Mouse (Mus musculus): ENCODE results near the gene Braf. TPM values are rescaled to one million over a fixed set of nuclear protein-coding genes. Genes with fewer than 3 reads are reported as not detected.

The Braf gene
- polyA plus RNA-seq, 1 experiment = 14.6 TPM

DNA sequence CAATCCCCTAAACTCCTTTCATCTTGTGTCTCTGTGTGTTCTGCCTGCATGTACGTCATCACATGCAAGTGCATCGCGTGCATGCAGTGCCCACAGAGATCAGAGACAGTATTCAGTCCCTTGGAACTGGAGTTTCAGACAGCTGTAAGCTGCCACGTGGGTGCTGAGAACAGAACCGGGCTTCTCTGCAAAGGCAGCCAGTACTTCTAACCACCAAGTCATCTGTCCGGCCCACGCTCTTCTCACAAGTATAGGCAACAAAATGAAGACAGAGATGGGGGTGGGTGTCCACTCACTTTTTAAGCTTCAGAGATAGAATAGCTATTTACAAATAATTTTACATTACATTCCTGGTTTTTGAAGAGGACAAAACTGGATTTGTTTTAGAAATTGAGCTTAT, 50.2 kb downstream of the Braf start:
- H3K4me3 ChIP-seq (replicated peaks; ENCODE audit: extremely low read depth, low read depth, low read length) = no peak overlapping the region
- WGBS = 85% methylated on average over 7 of the region's 7 CpGs
- H3K4me1 ChIP-seq (ENCODE audit: control insufficient read depth, insufficient read depth, low read length) = no peaks in the 10 kb centered on the region
- TF ChIP-seq POLR2A (IDR thresholded peaks at IDR 0.05; ENCODE audit: borderline replicate concordance, extremely low read depth, low read depth, low read length) = no peak
- TF ChIP-seq CTCF (IDR thresholded peaks at IDR 0.05; ENCODE audit: insufficient read depth, low read length) = no peak
- DNase-seq = no peak

DNA sequence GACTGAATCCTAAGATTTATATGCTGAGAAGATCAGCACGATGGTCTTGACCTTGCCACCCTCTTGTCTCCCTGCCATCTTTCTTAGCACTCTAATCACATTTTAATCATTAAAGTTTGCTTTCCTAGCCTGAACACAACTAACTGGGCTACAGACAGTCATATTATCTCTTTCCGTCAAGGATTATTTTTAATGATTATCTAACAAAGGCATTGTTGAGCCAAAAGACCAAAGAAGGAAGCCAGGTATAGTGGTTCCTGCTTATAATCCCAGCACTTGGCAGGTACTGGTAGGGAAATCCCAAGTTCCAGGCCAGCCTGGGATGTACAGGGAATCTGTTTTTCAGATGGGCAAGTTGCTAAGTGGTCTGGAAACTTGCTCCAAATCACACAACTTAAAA, 114.0 kb downstream of the Braf start:
- TF ChIP-seq CTCF (IDR thresholded peaks at IDR 0.05; ENCODE audit: insufficient read depth, low read length) (no peak), POLR2A (IDR thresholded peaks at IDR 0.05; ENCODE audit: borderline replicate concordance, extremely low read depth, low read depth, low read length) (no peak)
- H3K4me3 ChIP-seq (replicated peaks; ENCODE audit: extremely low read depth, low read depth, low read length) = no peak overlapping the region
- WGBS = 83% methylated on average over 2 of the region's 2 CpGs
- H3K4me1 ChIP-seq (ENCODE audit: control insufficient read depth, insufficient read depth, low read length) = no peaks in the 10 kb centered on the region
- DNase-seq = no peak

DNA sequence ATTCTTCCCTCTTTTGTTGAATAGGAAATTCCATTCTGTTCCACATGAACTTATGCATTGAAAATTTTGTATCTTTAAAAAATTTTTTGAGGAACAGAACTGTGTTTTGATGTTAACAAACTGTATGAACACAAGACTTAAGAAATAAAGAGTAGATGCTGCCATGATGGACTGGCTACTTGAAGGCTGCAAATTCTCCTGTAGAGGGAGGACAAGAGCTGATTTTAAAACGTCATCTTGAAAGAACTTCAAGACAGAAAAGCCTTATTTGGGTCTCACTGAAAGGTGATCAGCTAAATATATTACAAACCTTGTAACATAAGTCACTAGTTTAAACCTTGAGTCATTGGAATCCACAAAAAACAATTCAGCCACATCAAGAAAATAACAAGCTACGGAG, 115.1 kb downstream of the Braf start:
- no peaks in the 10 kb centered on the region for H3K4me1 ChIP-seq (ENCODE audit: control insufficient read depth, insufficient read depth, low read length)
- DNase-seq = no peak
- no peak overlapping the region for H3K4me3 ChIP-seq (replicated peaks; ENCODE audit: extremely low read depth, low read depth, low read length)
- 63% methylated on average over 2 of the region's 2 CpGs for WGBS
- no peak for TF ChIP-seq CTCF (IDR thresholded peaks at IDR 0.05; ENCODE audit: insufficient read depth, low read length)
- TF ChIP-seq POLR2A (IDR thresholded peaks at IDR 0.05; ENCODE audit: borderline replicate concordance, extremely low read depth, low read depth, low read length) = no peak

DNA sequence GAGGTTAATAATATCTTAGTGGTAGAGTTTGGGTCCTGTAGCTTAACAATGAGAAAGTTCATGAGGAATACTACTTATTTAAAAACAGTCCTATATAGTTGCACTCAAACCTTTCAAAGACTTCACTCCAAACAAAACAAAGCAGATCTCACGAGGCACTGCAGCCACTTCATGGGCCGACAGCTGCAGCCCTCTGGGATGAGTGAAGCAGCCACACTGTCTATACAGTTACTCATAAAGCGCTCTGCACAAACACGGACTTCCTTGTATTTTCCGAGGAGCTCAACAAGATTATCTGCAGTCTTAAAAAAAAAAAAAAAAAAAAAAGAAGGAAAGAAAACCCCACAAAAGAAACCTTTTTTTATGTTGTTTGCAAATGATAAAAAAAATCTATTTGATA, 117.9 kb downstream of the Braf start:
- no peak for DNase-seq
- Histone ChIP-seq H3K4me3 (replicated peaks; ENCODE audit: extremely low read depth, low read depth, low read length) (no peak overlapping the region), H3K4me1 (ENCODE audit: control insufficient read depth, insufficient read depth, low read length) (no peaks in the 10 kb centered on the region)
- no peak for TF ChIP-seq CTCF (IDR thresholded peaks at IDR 0.05; ENCODE audit: insufficient read depth, low read length)
- no peak for TF ChIP-seq POLR2A (IDR thresholded peaks at IDR 0.05; ENCODE audit: borderline replicate concordance, extremely low read depth, low read depth, low read length)
- 47% methylated on average over 5 of the region's 5 CpGs for WGBS

DNA sequence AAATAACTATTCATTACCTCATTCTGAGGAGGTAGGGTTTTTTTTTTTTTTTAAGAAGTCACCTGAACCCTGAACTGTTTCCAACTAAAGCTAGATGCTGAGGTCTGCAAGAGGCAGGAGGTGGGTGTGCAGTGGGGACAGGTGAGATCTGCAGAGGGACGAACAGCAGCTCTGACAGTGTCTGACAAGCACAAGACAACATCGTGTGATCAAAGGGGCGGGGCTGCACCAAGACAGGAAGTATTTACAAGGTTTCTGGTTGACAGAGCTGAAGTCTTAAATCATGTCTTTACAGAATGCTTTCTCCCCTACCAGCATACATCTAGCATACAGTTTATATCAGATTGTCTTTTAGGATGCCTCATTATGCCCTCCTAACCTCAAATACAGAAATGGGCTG, 118.4 kb downstream of the Braf start:
- DNase-seq = no peak
- H3K4me3 ChIP-seq (replicated peaks; ENCODE audit: extremely low read depth, low read depth, low read length) = no peak overlapping the region
- no peaks in the 10 kb centered on the region for H3K4me1 ChIP-seq (ENCODE audit: control insufficient read depth, insufficient read depth, low read length)
- TF ChIP-seq POLR2A (IDR thresholded peaks at IDR 0.05; ENCODE audit: borderline replicate concordance, extremely low read depth, low read depth, low read length) = no peak
- TF ChIP-seq CTCF (IDR thresholded peaks at IDR 0.05; ENCODE audit: insufficient read depth, low read length) = no peak
- WGBS = 41% methylated on average over 3 of the region's 3 CpGs

DNA sequence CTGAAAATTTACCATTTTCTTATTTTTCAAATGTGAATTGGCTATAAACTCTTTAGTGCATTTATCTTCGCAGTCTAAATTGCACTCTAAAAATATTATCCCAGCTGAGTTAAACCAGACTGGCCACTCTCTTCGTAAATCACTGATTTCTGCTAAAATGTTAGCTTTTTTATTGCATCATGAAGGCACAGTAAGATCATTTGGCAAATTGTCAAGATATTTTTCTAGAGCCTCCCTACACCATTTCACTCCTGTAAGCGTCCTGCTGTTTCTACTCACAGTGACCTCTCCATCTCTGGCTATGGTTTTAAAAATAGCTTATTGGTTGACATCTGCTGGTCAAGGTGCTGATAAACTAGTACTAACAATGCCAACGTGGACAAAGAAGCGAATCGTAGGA, 119.2 kb downstream of the Braf start:
- H3K4me3 ChIP-seq (replicated peaks; ENCODE audit: extremely low read depth, low read depth, low read length) = no peak overlapping the region
- TF ChIP-seq POLR2A (IDR thresholded peaks at IDR 0.05; ENCODE audit: borderline replicate concordance, extremely low read depth, low read depth, low read length) = no peak
- no peak for TF ChIP-seq CTCF (IDR thresholded peaks at IDR 0.05; ENCODE audit: insufficient read depth, low read length)

DNA sequence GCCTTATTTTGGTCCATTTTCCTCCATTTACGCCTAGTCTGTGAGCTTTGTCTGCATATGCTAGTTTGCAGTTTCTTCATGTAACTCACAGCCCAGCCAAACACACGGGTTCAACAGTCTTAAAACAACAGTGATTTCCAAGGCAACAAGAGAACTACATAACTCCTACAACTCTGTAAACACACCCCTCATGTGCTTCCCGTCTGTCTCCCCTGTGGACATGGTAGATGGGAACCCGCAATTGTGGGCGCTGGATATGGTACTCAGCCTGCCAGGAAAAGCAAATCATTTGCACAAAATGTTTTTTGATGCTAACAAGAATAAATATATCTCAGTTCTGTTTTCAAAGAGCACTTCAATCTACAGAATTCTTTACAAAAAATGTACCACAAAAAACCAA, 120.7 kb downstream of the Braf start:
- WGBS = 67% methylated on average over 5 of the region's 5 CpGs
- no peak for DNase-seq
- no peak for TF ChIP-seq POLR2A (IDR thresholded peaks at IDR 0.05; ENCODE audit: borderline replicate concordance, extremely low read depth, low read depth, low read length)
- no peak for TF ChIP-seq CTCF (IDR thresholded peaks at IDR 0.05; ENCODE audit: insufficient read depth, low read length)
- Histone ChIP-seq H3K4me3 (replicated peaks; ENCODE audit: extremely low read depth, low read depth, low read length) (no peak overlapping the region), H3K4me1 (ENCODE audit: control insufficient read depth, insufficient read depth, low read length) (no peaks in the 10 kb centered on the region; the same call in 1 of the 2 replicates)

More for the DNA sequence above, 119.2 kb downstream of the Braf start:
- DNase-seq = no peak
- H3K4me1 ChIP-seq (ENCODE audit: control insufficient read depth, insufficient read depth, low read length) = no peaks in the 10 kb centered on the region; the same call in 1 of the 2 replicates
- WGBS = 58% methylated on average over 6 of the region's 6 CpGs

DNA sequence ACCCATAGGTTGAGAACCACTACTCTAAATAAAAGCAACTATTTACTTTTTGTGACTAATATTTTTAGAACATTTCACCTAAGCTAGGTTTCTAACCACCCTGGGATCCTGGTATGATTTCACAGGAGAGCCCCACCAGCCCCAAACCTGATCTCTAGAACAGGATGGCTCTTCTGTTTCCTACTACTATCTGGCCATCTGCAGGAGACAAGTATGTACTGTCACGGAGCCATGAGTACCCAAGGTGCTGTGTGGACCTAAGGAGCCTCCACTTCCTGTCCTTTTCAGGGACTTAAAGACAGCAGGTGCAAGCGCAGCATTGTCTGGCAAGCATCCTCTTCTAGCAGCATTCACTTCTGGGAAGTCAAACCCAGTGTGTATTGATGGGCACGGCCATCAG, 123.4 kb downstream of the Braf start:
- Histone ChIP-seq H3K4me3 (replicated peaks; ENCODE audit: extremely low read depth, low read depth, low read length) (no peak overlapping the region), H3K4me1 (ENCODE audit: control insufficient read depth, insufficient read depth, low read length) (no peaks in the 10 kb centered on the region; the same call in 1 of the 2 replicates)
- TF ChIP-seq CTCF (IDR thresholded peaks at IDR 0.05; ENCODE audit: insufficient read depth, low read length) (no peak), POLR2A (IDR thresholded peaks at IDR 0.05; ENCODE audit: borderline replicate concordance, extremely low read depth, low read depth, low read length) (no peak)
- no peak for DNase-seq
- 73% methylated on average over 3 of the region's 3 CpGs for WGBS

DNA sequence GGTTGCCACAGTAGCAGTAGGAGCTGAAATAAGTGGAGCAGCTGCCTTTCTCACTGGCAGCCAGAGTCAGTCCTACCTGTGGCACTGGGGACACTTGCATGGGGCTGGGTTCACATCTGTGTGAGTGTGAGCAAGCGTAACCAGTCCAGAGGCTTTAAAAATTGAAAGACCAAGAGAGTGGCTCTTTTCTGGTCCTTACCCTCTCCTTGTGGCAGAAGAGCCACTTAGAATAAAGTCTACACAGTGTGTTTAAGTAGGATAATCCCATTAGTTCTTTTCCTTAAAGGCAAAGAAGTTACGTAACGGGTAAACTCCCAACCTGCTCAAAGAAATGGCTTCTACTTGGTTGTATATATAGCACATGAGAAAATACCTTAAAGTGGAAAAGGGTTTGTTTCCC, 124.4 kb downstream of the Braf start:
- no peaks in the 10 kb centered on the region; the same call in 1 of the 2 replicates for H3K4me1 ChIP-seq (ENCODE audit: control insufficient read depth, insufficient read depth, low read length)
- DNase-seq = no peak
- TF ChIP-seq POLR2A (IDR thresholded peaks at IDR 0.05; ENCODE audit: borderline replicate concordance, extremely low read depth, low read depth, low read length) = no peak
- TF ChIP-seq CTCF (IDR thresholded peaks at IDR 0.05; ENCODE audit: insufficient read depth, low read length) = no peak
- no peak overlapping the region for H3K4me3 ChIP-seq (replicated peaks; ENCODE audit: extremely low read depth, low read depth, low read length)
- WGBS = 78% methylated on average over 3 of the region's 3 CpGs

DNA sequence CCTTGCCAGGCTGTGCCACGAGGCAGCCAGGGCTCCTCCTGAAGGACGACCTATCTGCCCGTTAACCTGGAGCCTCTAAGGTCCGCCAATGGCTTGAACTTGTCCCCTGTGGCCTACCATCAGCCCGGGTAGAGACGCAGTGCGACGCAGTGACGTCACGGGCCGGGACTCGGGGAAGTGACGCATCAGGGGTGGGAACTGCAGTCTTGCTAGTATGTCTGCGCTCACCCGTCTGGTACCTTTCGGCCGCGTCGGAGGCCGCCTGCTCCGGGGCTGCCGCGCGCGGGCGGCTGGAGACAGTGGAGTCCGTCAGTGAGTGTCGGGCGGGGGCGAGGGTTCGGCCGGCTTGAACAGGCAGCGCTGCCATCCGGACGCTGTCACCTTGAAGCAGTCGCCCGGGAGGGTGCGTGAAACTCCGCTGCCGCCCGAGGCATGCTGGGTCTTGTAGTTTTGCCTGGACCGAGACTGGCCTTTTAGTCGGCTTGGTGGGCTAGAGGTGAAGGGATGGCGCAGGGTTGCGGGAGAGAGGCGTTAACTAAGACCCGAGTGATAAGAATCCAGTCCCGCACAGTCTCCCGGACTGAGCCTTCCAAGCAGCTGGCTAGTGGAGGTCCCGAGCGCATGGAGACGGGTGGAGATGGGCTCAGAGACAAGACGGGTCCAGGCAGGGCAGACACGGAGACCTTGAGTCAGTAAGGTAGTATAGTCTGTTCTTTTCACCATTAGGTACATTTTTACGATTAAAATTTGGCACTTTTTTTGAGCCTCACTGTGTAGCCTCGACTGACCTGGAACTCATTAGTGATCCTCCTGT, 132.7 kb downstream of the Braf start, which contains the start of gene Ndufb2:
TSS of gene Ndufb2 (plus strand) at position 174 of the 814 bp plus-strand sequence.
- no peaks in the 10 kb centered on the region for H3K4me1 ChIP-seq (ENCODE audit: control insufficient read depth, insufficient read depth, low read length)
- WGBS = under 1% methylated on average over 56 of the region's 56 CpGs
- H3K4me3 ChIP-seq (replicated peaks; ENCODE audit: extremely low read depth, low read depth, low read length) = peak within 1 kb of the TSS; percentile 66
- peak; percentile 97 for DNase-seq
- TF ChIP-seq POLR2A (IDR thresholded peaks at IDR 0.05; ENCODE audit: borderline replicate concordance, extremely low read depth, low read depth, low read length) (peak; percentile 92), CTCF (IDR thresholded peaks at IDR 0.05; ENCODE audit: insufficient read depth, low read length) (no peak)
